Mouse (Mus musculus): ENCODE results near the gene Igfbp6.
"Not testable (repeated sequence)": the region's sequence is repeated elsewhere in the genome, so short reads cannot be mapped to it uniquely, and the experiment has no call there.

Igfbp6 gene

GRCm38 (mm10) chr15:102142914-102143912, 949 bp upstream of the Igfbp6 start:
- no peak for DNase-seq

- DNase-seq: no peak
Observed at GRCm38 (mm10) chr15:102144726-102145125, 564 bp downstream of the Igfbp6 start.

GRCm38 (mm10) chr15:102145330-102145729, 1.2 kb downstream of the Igfbp6 start:
- DNase-seq: no peak

- no peak for DNase-seq
Observed at GRCm38 (mm10) chr15:102146089-102146488, 1.9 kb downstream of the Igfbp6 start.

- DNase-seq: peak; percentile 47
Observed at GRCm38 (mm10) chr15:102146882-102147281, 2.7 kb downstream of the Igfbp6 start.

- no peak for DNase-seq
Observed at GRCm38 (mm10) chr15:102147674-102148402, 3.7 kb downstream of the Igfbp6 start.

GRCm38 (mm10) chr15:102149561-102149960, 5.4 kb downstream of the Igfbp6 start:
- DNase-seq: no peak

GRCm38 (mm10) chr15:102150301-102151135, 6.4 kb downstream of the Igfbp6 start, which contains the start of gene Soat2:
Soat2 (plus strand) TSS chr15:102150526.
- no peak for DNase-seq

- DNase-seq: no peak
Observed at GRCm38 (mm10) chr15:102152646-102153045, 8.5 kb downstream of the Igfbp6 start.

GRCm38 (mm10) chr15:102155006-102155405, 10.8 kb downstream of the Igfbp6 start:
- DNase-seq: not testable (repeated sequence)

- DNase-seq: no peak
Observed at GRCm38 (mm10) chr15:102156836-102157235, 12.7 kb downstream of the Igfbp6 start.

GRCm38 (mm10) chr15:102160415-102161060, 16.4 kb downstream of the Igfbp6 start:
- no peak for DNase-seq

- no peak for DNase-seq
Observed at GRCm38 (mm10) chr15:102163900-102164693, 19.9 kb downstream of the Igfbp6 start.

GRCm38 (mm10) chr15:102165468-102166100, 21.4 kb downstream of the Igfbp6 start:
- DNase-seq: no peak

- no peak for DNase-seq
Observed at GRCm38 (mm10) chr15:102167620-102168021, 23.5 kb downstream of the Igfbp6 start.

- DNase-seq: no peak
Observed at GRCm38 (mm10) chr15:102169064-102169463, 24.9 kb downstream of the Igfbp6 start.

GRCm38 (mm10) chr15:102173581-102173980, 29.4 kb downstream of the Igfbp6 start:
- DNase-seq: no peak

GRCm38 (mm10) chr15:102175736-102176319, 31.7 kb downstream of the Igfbp6 start:
- no peak for DNase-seq

- no peak for DNase-seq
Observed at GRCm38 (mm10) chr15:102176571-102177316, 32.6 kb downstream of the Igfbp6 start.

- DNase-seq: no peak
Observed at GRCm38 (mm10) chr15:102177417-102177816, 33.3 kb downstream of the Igfbp6 start.

All from cerebellum, adult 11 months (tissue).